Mouse (Mus musculus) bone marrow, adult 2 months (tissue): ENCODE measurements around the gene Snrpg. TPM values are rescaled to one million over a fixed set of nuclear protein-coding genes. Genes with fewer than 3 reads are reported as not detected.
"Not testable (repeated sequence)": the region's sequence is repeated elsewhere in the genome, so short reads cannot be mapped to it uniquely, and the experiment has no call there.

Experiments
- H3K27ac ChIP-seq: fragments of 200-500 bp; 2 replicates; pipeline ENCODE4 v1.5.1; 2012; ENCODE audit warnings: low read depth, mild to moderate bottlenecking, control low read depth, inconsistent platforms, low read length; ENCODE audit not compliant: control insufficient read depth, poor library complexity, insufficient read depth
- H3K4me1 ChIP-seq: fragments of 200-500 bp; 2 replicates; pipeline ENCODE4 v1.6.1; 2011; ENCODE audit warnings: low read length; ENCODE audit not compliant: control insufficient read depth, insufficient read depth
- H3K4me3 ChIP-seq: fragments of 200-500 bp; replicated peaks from 2 replicates; pipeline ENCODE3; 2011; ENCODE audit warnings: mild to moderate bottlenecking, low read depth, low read length, control low read depth; ENCODE audit not compliant: control insufficient read depth
- CTCF ChIP-seq: fragments of 200-500 bp; IDR thresholded peaks from 2 replicates; pipeline ENCODE4 v1.5.1; 2011; ENCODE audit warnings: low read length, control low read depth; ENCODE audit not compliant: control insufficient read depth, insufficient read depth
- POLR2A ChIP-seq: fragments of 200-500 bp; IDR thresholded peaks from 2 replicates; pipeline ENCODE4 v1.6.1; 2011; ENCODE audit warnings: low read depth, mild to moderate bottlenecking, control low read depth, low read length, borderline replicate concordance; ENCODE audit not compliant: control insufficient read depth
- WGBS: fragments of 180-500 bp; shearing (Covaris S2); methylation state at CpG from one replicate; pipeline ENCODE4 v1.1.7; 2018; 5-methylcytosine and 5-hydroxymethylcytosine counted together
- polyA plus RNA-seq: library from polyadenylated mRNA; stranded (reverse); fragments of >200 nt; gene quantifications from 2 replicates; pipeline ENCODE4 v1.2.4, GENCODE M21; 2011; ENCODE audit warnings: low replicate concordance; ENCODE audit not compliant: missing spikeins, insufficient read depth, insufficient read length

Snrpg gene
- polyA plus RNA-seq, 1 experiment, result 244 TPM

DNA sequence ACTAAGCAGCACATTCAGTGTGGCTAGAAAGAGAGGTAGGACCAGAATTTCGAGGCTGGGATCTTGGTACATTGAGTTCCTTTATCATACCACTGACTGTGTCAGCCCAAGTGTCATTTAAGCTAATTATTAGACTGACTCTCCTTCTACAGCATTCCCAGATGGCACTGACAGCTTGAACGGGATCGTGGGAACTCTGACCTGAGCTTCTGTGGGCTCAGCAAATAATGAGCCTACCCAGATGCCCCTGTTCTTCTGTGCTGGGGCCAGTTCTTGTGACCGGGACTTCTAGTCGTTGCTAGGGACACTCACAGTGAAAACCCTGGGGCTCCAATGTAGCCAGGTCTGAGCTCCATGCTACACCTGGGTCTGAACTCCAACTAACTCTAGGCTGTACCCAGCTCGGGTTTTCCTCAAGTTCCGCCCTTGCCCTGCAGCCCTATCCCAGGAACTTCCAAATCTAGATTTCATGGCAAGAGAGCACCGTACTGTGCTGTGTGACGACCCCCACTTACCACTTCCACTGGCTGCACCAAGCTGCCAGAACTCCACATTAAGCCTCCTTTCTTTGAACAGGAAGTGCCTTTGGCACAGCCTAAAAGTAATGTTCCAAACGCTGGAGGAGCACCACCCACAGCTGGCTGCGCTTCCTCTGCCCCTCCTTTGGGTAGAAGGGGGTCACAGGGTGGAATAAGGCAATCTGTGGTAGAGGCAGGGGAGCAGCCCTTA lies 35.8 kb upstream of the Snrpg start:
- 64% methylated on average over 11 of the region's 11 CpGs for WGBS
- no peak for TF ChIP-seq CTCF
- no peak for TF ChIP-seq POLR2A
- Histone ChIP-seq H3K4me1 (no peaks in the 10 kb centered on the region; the same call in 1 of the 2 replicates), H3K27ac (no peak overlapping the region), H3K4me3 (no peak overlapping the region)

DNA sequence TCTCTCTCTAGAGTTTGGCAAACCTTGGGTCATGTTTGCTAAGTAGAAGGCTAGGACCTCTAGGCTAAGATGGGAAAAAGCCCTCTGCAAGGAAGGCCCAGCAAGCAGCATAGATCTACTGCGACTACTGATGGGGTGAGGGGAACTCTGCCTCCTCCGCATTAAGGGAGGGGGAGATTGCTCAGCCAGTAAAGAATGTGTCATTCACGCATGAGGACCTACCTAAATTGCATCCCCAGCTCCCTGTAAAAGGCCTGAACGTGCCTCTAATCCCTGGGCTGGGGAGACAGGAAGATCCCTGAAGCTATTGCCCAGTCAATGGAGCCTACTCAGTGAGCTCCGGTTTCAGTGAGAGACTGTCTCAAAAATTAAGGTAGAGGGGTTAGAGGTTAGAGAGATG lies 35.2 kb upstream of the Snrpg start:
- 81% methylated on average over 5 of the region's 5 CpGs for WGBS
- Histone ChIP-seq H3K4me1 (no peaks in the 10 kb centered on the region; the same call in 1 of the 2 replicates), H3K27ac (no peak overlapping the region), H3K4me3 (no peak overlapping the region)
- TF ChIP-seq CTCF, result no peak

DNA sequence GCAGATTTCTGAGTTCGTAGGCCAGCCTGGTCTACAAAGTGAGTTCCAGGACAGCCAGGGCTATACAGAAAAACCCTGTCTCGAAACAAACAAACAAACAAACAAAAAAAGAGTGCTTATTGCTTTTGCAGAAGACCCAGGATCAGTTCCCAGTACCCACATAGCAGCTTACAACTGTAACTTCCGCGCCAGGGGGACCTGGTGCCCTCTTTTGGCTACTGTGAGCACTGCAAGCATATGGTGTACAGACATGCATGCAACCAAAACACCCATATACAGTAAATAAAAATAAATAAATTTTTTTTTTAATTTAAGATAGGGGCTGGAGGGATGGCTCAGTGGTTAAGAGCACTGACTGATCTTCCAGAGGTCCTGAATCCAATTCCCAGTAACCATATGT lies 34.8 kb upstream of the Snrpg start:
- not testable (repeated sequence) for H3K4me3 ChIP-seq, H3K27ac ChIP-seq, H3K4me1 ChIP-seq
- WGBS, result 81% methylated on average over 4 of the region's 4 CpGs

DNA sequence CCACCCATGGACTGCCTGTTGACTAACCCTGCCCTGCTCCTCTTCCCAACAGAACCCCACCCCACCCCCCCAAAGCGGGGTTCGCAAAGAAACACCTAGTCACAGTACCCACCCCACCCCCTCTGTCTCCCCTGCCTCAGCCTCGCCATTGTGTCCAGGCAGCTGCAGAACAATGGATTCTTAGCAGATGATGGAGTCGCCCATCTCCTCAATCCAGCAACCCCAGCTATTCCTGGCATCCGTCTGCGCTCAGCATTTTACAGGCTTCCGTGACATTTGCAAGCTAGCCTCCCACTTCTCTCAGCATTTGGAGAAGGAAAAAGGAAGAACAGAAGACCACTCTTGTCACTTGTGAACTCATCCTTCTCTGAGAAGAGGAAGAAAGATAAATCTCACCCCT lies 27.4 kb upstream of the Snrpg start:
- no peak for TF ChIP-seq CTCF
- no peak for TF ChIP-seq POLR2A
- 39% methylated on average over 7 of the region's 7 CpGs for whole genome bisulfite sequencing
- Histone ChIP-seq H3K27ac (no peak overlapping the region), H3K4me1 (no peaks in the 10 kb centered on the region), H3K4me3 (no peak overlapping the region)

DNA sequence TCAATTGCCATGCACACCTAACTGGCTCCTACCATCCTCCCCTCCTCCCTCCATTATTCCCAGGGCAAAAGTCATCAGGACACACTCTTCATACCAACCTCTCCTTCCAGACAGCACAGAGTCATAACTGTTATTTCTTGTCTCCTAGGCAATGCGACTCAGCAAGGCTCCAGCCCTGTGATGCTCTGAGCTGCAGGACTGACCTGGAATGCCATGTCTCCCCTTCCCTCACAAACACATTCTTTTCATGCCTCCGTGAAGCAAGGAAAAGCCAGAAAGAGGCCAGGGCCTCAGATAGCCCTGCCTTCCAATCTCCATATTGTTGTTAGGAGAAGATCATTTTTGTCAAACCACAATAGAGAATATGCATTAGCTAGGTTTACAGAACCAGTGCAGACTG lies 25.0 kb upstream of the Snrpg start:
- TF ChIP-seq CTCF, result no peak
- no peak for TF ChIP-seq POLR2A
- Histone ChIP-seq H3K27ac (no peak overlapping the region), H3K4me3 (no peak overlapping the region), H3K4me1 (no peaks in the 10 kb centered on the region)
- WGBS, result 82% methylated on average over 2 of the region's 2 CpGs

DNA sequence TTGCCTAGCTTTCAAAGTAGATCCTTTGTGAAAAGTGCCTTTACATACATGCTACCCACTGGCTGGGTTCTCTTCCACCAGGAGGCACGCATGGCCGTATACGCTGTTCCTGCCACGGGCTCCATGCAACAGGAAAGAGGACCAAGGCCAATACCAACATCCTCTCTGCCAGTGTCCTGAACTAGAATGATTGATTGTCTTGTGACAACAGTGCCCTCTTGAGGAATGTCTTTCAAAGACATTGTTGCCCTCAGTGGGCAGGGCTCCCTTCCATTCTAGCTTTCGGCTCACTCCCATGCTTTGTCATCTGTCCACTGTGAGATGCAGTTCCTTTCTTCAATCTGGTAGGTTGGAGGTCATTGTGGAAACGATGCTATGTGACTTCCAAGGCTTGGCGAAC lies 21.8 kb upstream of the Snrpg start:
- H3K27ac ChIP-seq, result no peak overlapping the region
- H3K4me1 ChIP-seq, result no peaks in the 10 kb centered on the region
- WGBS, result 28% methylated on average over 7 of the region's 7 CpGs
- H3K4me3 ChIP-seq, result no peak overlapping the region
- TF ChIP-seq CTCF (no peak), POLR2A (no peak)

DNA sequence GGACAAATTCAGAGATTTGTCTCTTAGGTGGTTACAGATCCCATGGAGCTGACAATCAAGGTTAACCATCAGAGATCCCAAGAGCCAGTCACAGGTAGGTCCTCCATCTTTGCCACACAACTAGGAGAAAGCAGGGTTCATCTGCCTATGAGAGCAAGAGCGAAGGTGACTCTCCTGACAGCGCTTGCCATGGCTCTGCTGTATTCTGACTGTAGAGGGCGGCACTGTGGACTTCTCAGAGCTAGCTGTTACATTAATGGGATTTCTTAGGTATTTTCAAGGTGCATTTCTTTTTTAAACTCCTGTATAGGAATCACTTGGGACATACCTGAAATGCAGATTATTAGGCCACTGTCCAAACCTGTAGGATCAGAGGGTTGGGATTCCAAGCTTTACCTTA lies 16.2 kb upstream of the Snrpg start:
- no peak for TF ChIP-seq CTCF
- no peak for TF ChIP-seq POLR2A
- Histone ChIP-seq H3K27ac (no peak overlapping the region), H3K4me1 (no peaks in the 10 kb centered on the region), H3K4me3 (no peak overlapping the region)
- 78% methylated on average over 3 of the region's 3 CpGs for WGBS

DNA sequence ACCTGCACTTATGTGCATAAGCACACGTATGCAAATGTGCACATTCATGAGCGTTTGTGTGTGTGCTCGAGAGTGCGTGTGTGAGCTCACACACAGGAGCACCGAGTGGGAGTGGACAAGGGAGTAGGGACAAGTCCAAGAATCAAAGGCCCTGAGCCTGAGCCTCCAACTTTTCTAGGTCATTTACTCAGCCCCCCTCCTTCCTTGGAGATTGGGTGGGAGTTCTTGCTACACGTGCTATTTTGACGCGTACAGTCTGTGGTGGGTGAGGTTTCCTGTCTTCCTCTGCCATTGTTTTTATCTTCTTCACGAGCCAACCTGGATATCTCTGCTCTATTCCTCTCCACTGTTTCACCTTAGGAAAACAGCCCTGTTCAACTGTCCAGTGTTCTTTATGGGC lies 14.1 kb upstream of the Snrpg start:
- Histone ChIP-seq H3K4me1 (no peaks in the 10 kb centered on the region), H3K27ac (no peak overlapping the region), H3K4me3 (no peak overlapping the region)
- 45% methylated on average over 9 of the region's 9 CpGs for WGBS
- TF ChIP-seq CTCF (no peak), POLR2A (no peak)

DNA sequence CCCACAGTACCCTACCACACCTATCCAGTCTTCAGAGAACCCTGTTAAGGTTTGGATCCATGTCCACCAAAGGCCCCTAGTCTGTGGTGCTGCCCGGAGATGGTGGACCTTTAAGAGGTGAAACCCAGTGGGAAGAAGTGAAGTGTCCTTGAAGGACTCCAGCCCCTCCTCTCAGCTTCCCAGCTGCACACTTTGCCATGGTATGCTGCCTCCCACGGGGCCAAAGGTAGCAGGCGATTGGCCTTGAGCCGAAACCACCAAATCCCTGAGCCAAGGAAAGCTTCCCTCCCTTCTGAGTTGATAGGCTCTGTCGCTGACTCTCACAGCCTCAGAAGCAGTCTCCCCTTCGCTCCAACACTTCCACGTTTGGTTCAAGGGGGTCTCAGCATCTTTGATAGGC lies 10.4 kb upstream of the Snrpg start:
- no peak overlapping the region for H3K27ac ChIP-seq
- H3K4me1 ChIP-seq, result no peaks in the 10 kb centered on the region
- 70% methylated on average over 7 of the region's 7 CpGs for WGBS
- H3K4me3 ChIP-seq, result no peak overlapping the region
- TF ChIP-seq CTCF, result no peak
- TF ChIP-seq POLR2A, result no peak
